Mouse (Mus musculus) MEL (cell line): Measurements from ENCODE around the gene Ctdnep1. TPM values are rescaled to one million over a fixed set of nuclear protein-coding genes. Genes with fewer than 3 reads are reported as not detected.

Source experiments
- DNase-seq: peaks from one replicate; pipeline ENCODE4 v3.0.0; 2011; ENCODE audit warnings: low read depth, low spot score
- H3K27ac ChIP-seq: 2 replicates; pipeline ENCODE4 v1.5.1; 2012; ENCODE audit warnings: low read depth, mild to moderate bottlenecking, control low read depth, low read length, moderate library complexity; ENCODE audit not compliant: control insufficient read depth
- H3K27me3 ChIP-seq, 2 experiments: fragments of 150-350 bp in 1 of 2; sonication (generic) in 1 of 2; 2 replicates each; pipeline ENCODE4 v1.6.1; 2012; ENCODE audit warnings: low read length in 2 of 2, mild to moderate bottlenecking in 2 of 2, improper control_type of control experiment in 1 of 2, moderate library complexity in 1 of 2; ENCODE audit not compliant: insufficient read depth in 2 of 2, control insufficient read depth in 1 of 2
- H3K36me3 ChIP-seq, 2 experiments: 2 replicates each; pipeline ENCODE4 v1.6.1; 2012 to 2014; ENCODE audit warnings: low read length in 2 of 2, improper control_type of control experiment in 1 of 2, inconsistent platforms in 1 of 2, mild to moderate bottlenecking in 1 of 2; ENCODE audit not compliant: insufficient read depth in 2 of 2, control insufficient read depth in 1 of 2
- H3K4me1 ChIP-seq, 2 experiments: fragments of 150-350 bp in 1 of 2; sonication (generic) in 1 of 2; 2 replicates each; pipeline ENCODE4 v1.6.1; 2012; ENCODE audit warnings: low read length in 2 of 2, improper control_type of control experiment in 1 of 2, mild to moderate bottlenecking in 1 of 2; ENCODE audit not compliant: insufficient read depth in 2 of 2, control insufficient read depth in 1 of 2
- H3K4me3 ChIP-seq, 2 experiments: fragments of 150-350 bp in 1 of 2; sonication (generic) in 1 of 2; 2 replicates each; pipeline ENCODE4 v1.5.1; 2012; ENCODE audit warnings: low read depth in 2 of 2, low read length in 2 of 2, mild to moderate bottlenecking in 2 of 2, moderate library complexity in 2 of 2, control low read depth in 1 of 2, improper control_type of control experiment in 1 of 2; ENCODE audit not compliant: control insufficient read depth in 1 of 2, insufficient read depth in 1 of 2
- H3K79me2 ChIP-seq: 2 replicates; pipeline ENCODE4 v1.6.1; 2012; ENCODE audit warnings: mild to moderate bottlenecking, low read length, moderate library complexity; ENCODE audit not compliant: control insufficient read depth, poor library complexity, insufficient read depth
- H3K9ac ChIP-seq: 2 replicates; pipeline ENCODE4 v1.6.1; 2012; ENCODE audit warnings: low read depth, mild to moderate bottlenecking, control low read depth, low read length, moderate library complexity; ENCODE audit not compliant: control insufficient read depth, poor library complexity, severe bottlenecking
- H3K9me3 ChIP-seq: fragments of 150-350 bp; sonication (generic); replicated peaks from 2 replicates; pipeline ENCODE4 v1.6.1; 2012; ENCODE audit warnings: mild to moderate bottlenecking, low read length, improper control_type of control experiment, moderate library complexity; ENCODE audit not compliant: insufficient read depth
- CHD1 ChIP-seq: IDR thresholded peaks from 2 replicates; pipeline ENCODE4 v1.6.1; 2012; ENCODE audit warnings: low read depth, mild to moderate bottlenecking, inconsistent platforms, low read length, improper control_type of control experiment
- CHD2 ChIP-seq: IDR thresholded peaks from 2 replicates; pipeline ENCODE4 v1.6.1; 2011; ENCODE audit warnings: low read length, improper control_type of control experiment
- CTCF ChIP-seq, 3 experiments: IDR thresholded peaks in 2 of 3; conservative IDR thresholded peaks in 1 of 3; 2 replicates each; pipeline ENCODE4 v1.5.1; 2011 to 2012; ENCODE audit warnings: low read length in 3 of 3, low read depth in 2 of 3, mild to moderate bottlenecking in 2 of 3, improper control_type of control experiment in 1 of 3, inconsistent platforms in 1 of 3, mixed read lengths in 1 of 3, moderate library complexity in 1 of 3; ENCODE audit not compliant: control insufficient read depth in 1 of 3, insufficient read depth in 1 of 3, poor library complexity in 1 of 3, severe bottlenecking in 1 of 3
- E2F4 ChIP-seq: IDR thresholded peaks from 2 replicates; pipeline ENCODE4 v1.6.1; 2011; ENCODE audit warnings: low read depth, low read length, improper control_type of control experiment, borderline replicate concordance
- ELF1 ChIP-seq: IDR thresholded peaks from 2 replicates; pipeline ENCODE4 v1.6.1; 2014; ENCODE audit warnings: low read depth, mild to moderate bottlenecking, inconsistent platforms, low read length, improper control_type of control experiment, moderate library complexity
- EP300 ChIP-seq, 2 experiments: IDR thresholded peaks; 2 replicates each; pipeline ENCODE4 v1.6.1; 2011; ENCODE audit warnings: improper control_type of control experiment in 2 of 2, low read length in 2 of 2, low read depth in 1 of 2, mild to moderate bottlenecking in 1 of 2
- GATA1 ChIP-seq: IDR thresholded peaks from 2 replicates; pipeline ENCODE4 v1.6.1; 2011; ENCODE audit warnings: low read depth, low read length, improper control_type of control experiment
- JUND ChIP-seq: IDR thresholded peaks from 2 replicates; pipeline ENCODE4 v1.6.1; 2011; ENCODE audit warnings: low read depth, mild to moderate bottlenecking, improper control_type of control experiment, low read length
- KAT2A ChIP-seq: conservative IDR thresholded peaks from 2 replicates; pipeline ENCODE4 v1.6.1; 2012; ENCODE audit warnings: low read depth, low read length, improper control_type of control experiment, inconsistent platforms
- MAFK ChIP-seq: IDR thresholded peaks from 2 replicates; pipeline ENCODE4 v1.6.1; 2011; ENCODE audit warnings: low read depth, mild to moderate bottlenecking, low read length, improper control_type of control experiment, borderline replicate concordance
- MAX ChIP-seq: IDR thresholded peaks from 2 replicates; pipeline ENCODE4 v1.6.1; 2011; ENCODE audit warnings: low read length, improper control_type of control experiment
- MXI1 ChIP-seq: IDR thresholded peaks from 2 replicates; pipeline ENCODE4 v1.6.1; 2011; ENCODE audit warnings: mild to moderate bottlenecking, low read depth, low read length, improper control_type of control experiment
- MYB ChIP-seq: IDR thresholded peaks from 2 replicates; pipeline ENCODE4 v1.6.1; 2011; ENCODE audit warnings: mild to moderate bottlenecking, low read depth, low read length, improper control_type of control experiment
- POLR2A ChIP-seq, 2 experiments: IDR thresholded peaks; 2 replicates each; pipeline ENCODE4 v1.6.1; 2011 to 2012; ENCODE audit warnings: low read length in 2 of 2, mild to moderate bottlenecking in 2 of 2, control low read depth in 1 of 2, improper control_type of control experiment in 1 of 2, low read depth in 1 of 2, moderate library complexity in 1 of 2; ENCODE audit not compliant: control insufficient read depth in 1 of 2, insufficient read depth in 1 of 2, poor library complexity in 1 of 2
- RCOR1 ChIP-seq: IDR thresholded peaks from 2 replicates; pipeline ENCODE4 v1.6.1; 2012; ENCODE audit warnings: low read depth, mild to moderate bottlenecking, inconsistent platforms, low read length, improper control_type of control experiment
- SIN3A ChIP-seq: IDR thresholded peaks from 2 replicates; pipeline ENCODE4 v1.6.1; 2012; ENCODE audit warnings: low read length, improper control_type of control experiment, inconsistent platforms
- TAL1 ChIP-seq: IDR thresholded peaks from 2 replicates; pipeline ENCODE4 v1.6.1; 2012; ENCODE audit warnings: mild to moderate bottlenecking, inconsistent platforms, low read length, moderate library complexity, mixed read lengths
- TBP ChIP-seq: IDR thresholded peaks from 2 replicates; pipeline ENCODE4 v1.8.0; 2011; ENCODE audit warnings: low read depth, low read length, improper control_type of control experiment
- TCF12 ChIP-seq: IDR thresholded peaks from 2 replicates; pipeline ENCODE4 v1.6.1; 2014; ENCODE audit warnings: low read depth, mild to moderate bottlenecking, inconsistent platforms, low read length, improper control_type of control experiment, moderate library complexity
- ZNF384 ChIP-seq: IDR thresholded peaks from 2 replicates; pipeline ENCODE4 v1.6.1; 2012; ENCODE audit warnings: low read depth, mild to moderate bottlenecking, inconsistent platforms, low read length, improper control_type of control experiment
- polyA plus RNA-seq, 2 experiments: library from polyadenylated mRNA; stranded (reverse) in 1 of 2; unstranded in 1 of 2; fragments of >175 nt in 1 of 2; fragments of >200 nt in 1 of 2; gene quantifications; 2 replicates each; pipeline versions ENCODE4 v1.2.1 to v1.2.4; 2012; ENCODE audit warnings: low replicate concordance in 2 of 2, low read depth in 1 of 2; ENCODE audit not compliant: insufficient read length in 2 of 2, insufficient read depth in 1 of 2, missing spikeins in 1 of 2
- total RNA-seq: library from RNA; depleted of rRNA; stranded (reverse); fragments of 300-350 nt; gene quantifications from 2 replicates; pipeline ENCODE4 v1.2.3, GENCODE M21; 2012

Gene Ctdnep1
- total and polyA plus RNA-seq, 3 experiments, result 47.3 to 133 TPM; not detected in 1

DNA sequence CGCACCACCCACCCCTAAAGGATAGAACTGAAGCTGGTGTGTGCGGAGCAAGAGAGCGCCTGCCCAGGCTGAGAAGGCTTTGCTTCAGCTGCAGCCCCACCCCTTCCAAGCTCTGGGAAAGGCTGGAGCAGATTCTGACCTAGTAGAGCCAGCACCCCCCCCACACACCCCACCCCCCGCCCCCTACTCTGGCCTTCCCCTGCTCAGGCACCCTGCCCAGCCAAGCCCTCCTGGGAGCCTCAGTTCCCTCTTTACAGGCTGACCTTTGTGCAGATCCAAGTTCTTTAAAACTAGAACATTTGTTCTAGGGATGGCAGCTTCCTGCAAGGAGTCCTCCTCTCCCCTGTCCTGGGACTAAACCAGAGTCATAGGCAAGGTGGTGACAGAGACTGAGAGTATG, 43.6 kb upstream of the Ctdnep1 start:
- DNase-seq, result no peak
- peaks cover 3 to 8% of the 10 kb centered on the region in 2 experiments; a peak in 2 of 4 replicates for H3K4me1 ChIP-seq
- peaks cover under 1 to 4% of the 10 kb centered on the region in 2 experiments; a peak in 3 of 4 replicates for H3K27me3 ChIP-seq
- no peaks in the 10 kb centered on the region for H3K9me3 ChIP-seq
- H3K79me2 ChIP-seq, result no peaks in the 10 kb centered on the region
- no peak overlapping the region for H3K4me3 ChIP-seq
- TF ChIP-seq MAFK, result no peak
- TF ChIP-seq POLR2A (IDR thresholded peaks at IDR 0.05; ENCODE audit: control insufficient read depth in 1 of 2, insufficient read depth in 1 of 2, low read depth in 1 of 2, low read length in 2 of 2, poor library complexity in 1 of 2), result no peak
- TF ChIP-seq KAT2A, result no peak
- TF ChIP-seq EP300 (IDR thresholded peaks at IDR 0.05; ENCODE audit: low read depth in 1 of 2, low read length in 2 of 2), result no peak
- no peak for TF ChIP-seq MAX
- TF ChIP-seq TCF12, result no peak
- TF ChIP-seq CTCF (IDR thresholded peaks at IDR 0.05 in 2 of 3, conservative IDR thresholded peaks at IDR 0.05 in 1 of 3; ENCODE audit: control insufficient read depth in 1 of 3, insufficient read depth in 1 of 3, low read depth in 2 of 3, low read length in 3 of 3, poor library complexity in 1 of 3, severe bottlenecking in 1 of 3), result no peak
- TF ChIP-seq ELF1, result no peak
- no peak for TF ChIP-seq SIN3A
- no peak for TF ChIP-seq CHD2
- TF ChIP-seq GATA1, result no peak
- TF ChIP-seq TBP, result no peak
- no peak for TF ChIP-seq MYB
- TF ChIP-seq CHD1, result no peak
- no peak for TF ChIP-seq TAL1
- TF ChIP-seq MXI1, result no peak
- no peak for TF ChIP-seq RCOR1
- no peak for TF ChIP-seq ZNF384
- H3K9ac ChIP-seq, result no peak overlapping the region
- H3K27ac ChIP-seq, result no peak overlapping the region
- peaks cover 0 to 8% of the 10 kb centered on the region in 2 experiments; a peak in 2 of 4 replicates for H3K36me3 ChIP-seq

DNA sequence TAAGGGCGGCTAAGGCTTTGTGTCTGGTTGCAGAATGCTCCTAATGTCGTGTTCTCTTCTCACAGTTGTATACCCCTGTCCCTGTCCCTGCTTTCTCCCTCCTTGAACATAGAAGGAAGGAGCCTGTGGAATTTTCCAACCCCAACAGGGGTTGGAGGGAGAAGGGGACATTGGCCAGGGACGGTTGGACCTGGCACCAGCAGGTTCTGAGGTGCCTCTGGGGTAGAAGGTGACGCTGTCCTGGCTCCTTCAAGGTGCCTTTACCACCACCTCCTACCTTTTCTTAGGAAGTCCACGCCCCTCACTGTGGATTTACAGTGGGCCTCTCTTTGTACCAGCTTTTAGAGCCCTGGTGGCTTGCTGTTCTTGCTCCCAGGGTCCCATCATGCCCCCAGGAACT, 43.1 kb upstream of the Ctdnep1 start:
- Histone ChIP-seq H3K4me3 (no peak overlapping the region), H3K4me1 (peaks cover 3 to 4% of the 10 kb centered on the region in 2 experiments; a peak in 1 of 4 replicates), H3K79me2 (no peaks in the 10 kb centered on the region), H3K9ac (no peak overlapping the region), H3K9me3 (no peaks in the 10 kb centered on the region), H3K36me3 (peaks cover 0 to 6% of the 10 kb centered on the region in 2 experiments; a peak in 2 of 4 replicates), H3K27ac (no peak overlapping the region), H3K27me3 (peaks cover 3 to 7% of the 10 kb centered on the region in 2 experiments; a peak in 3 of 4 replicates)
- TF ChIP-seq TAL1 (no peak), ELF1 (no peak), JUND (no peak), SIN3A (no peak), E2F4 (no peak)
- no peak for DNase-seq
